Comparison of ENCODE assay signal across 35 mouse cellular contexts in the genomic region with DNA sequence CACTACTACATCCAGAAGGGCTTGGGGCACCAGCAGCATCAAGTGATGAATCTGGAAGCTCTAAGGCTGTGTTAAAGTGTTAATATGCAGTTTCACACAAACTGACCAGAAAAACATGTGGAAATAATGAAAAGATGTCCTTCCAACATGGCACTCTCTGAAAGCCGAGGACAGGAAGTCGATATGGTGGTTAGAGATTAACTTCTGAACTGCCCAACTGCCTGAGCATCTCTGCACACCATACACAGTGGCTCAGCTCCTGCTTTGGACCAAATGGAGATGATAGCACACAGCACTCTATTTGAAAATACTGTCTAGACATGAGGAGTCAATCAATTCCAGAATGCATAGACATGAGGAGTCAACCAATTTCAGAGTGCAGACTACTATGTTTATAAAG.
"Had no signal": no experiment of that assay in that cellular context is flagged by ENCODE, and none has a peak within 500 bp of the region (broad histone marks: within the 10 kb centered on the region; RNA-seq: fewer than 3 reads in every experiment).

No protein-coding gene starts in this region.

- H3K9ac ChIP-seq: heart, embryonic 12.5 days; heart, embryonic 13.5 days; heart, embryonic 15.5 days; hindbrain, embryonic 12.5 days; hindbrain, embryonic 13.5 days; hindbrain, embryonic 14.5 days; hindbrain, embryonic 15.5 days; intestine, embryonic 15.5 days; kidney, embryonic 15.5 days had no signal

- ATAC-seq: hindbrain, embryonic 16.5 days; hindbrain, postnatal 0 days; inflammation-experienced regulatory T-cells, adult 6 months; intestine, embryonic 15.5 days; intestine, embryonic 16.5 days; intestine, postnatal 0 days had no signal

- H3K9me3 ChIP-seq: heart, embryonic 10.5 days; heart, embryonic 12.5 days; heart, embryonic 13.5 days; heart, embryonic 15.5 days; hindbrain, embryonic 10.5 days; hindbrain, embryonic 12.5 days; hindbrain, embryonic 13.5 days; hindbrain, embryonic 15.5 days; intestine, embryonic 15.5 days; kidney, embryonic 15.5 days had no signal

- H3K27ac ChIP-seq: heart, adult 2 months; heart, embryonic 10.5 days; heart, embryonic 13.5 days; heart, embryonic 15.5 days; hindbrain, embryonic 10.5 days; hindbrain, embryonic 12.5 days; hindbrain, embryonic 13.5 days; hindbrain, embryonic 14.5 days; hindbrain, embryonic 15.5 days; hindbrain, postnatal 0 days; intestine, embryonic 15.5 days; kidney, embryonic 15.5 days; kidney, postnatal 0 days; layer of hippocampus, adult 2 months had no signal

- H3K27me3 ChIP-seq: heart, embryonic 12.5 days; heart, embryonic 13.5 days; heart, embryonic 15.5 days; hindbrain, embryonic 12.5 days; hindbrain, embryonic 13.5 days; hindbrain, embryonic 15.5 days; intestine, embryonic 15.5 days; kidney, embryonic 15.5 days had no signal

- H3K4me3 ChIP-seq: heart, adult 2 months; heart, embryonic 10.5 days; heart, embryonic 12.5 days; heart, embryonic 13.5 days; heart, embryonic 15.5 days; hindbrain, embryonic 10.5 days; hindbrain, embryonic 12.5 days; hindbrain, embryonic 13.5 days; hindbrain, embryonic 15.5 days; intestine, embryonic 15.5 days; kidney, embryonic 15.5 days; layer of hippocampus, adult 2 months had no signal

- H3K4me2 ChIP-seq: heart, embryonic 11.5 days; heart, embryonic 12.5 days; heart, embryonic 13.5 days; heart, embryonic 15.5 days; hindbrain, embryonic 12.5 days; hindbrain, embryonic 13.5 days; hindbrain, embryonic 14.5 days; hindbrain, embryonic 15.5 days; intestine, embryonic 15.5 days; kidney, embryonic 15.5 days had no signal

- DNase-seq: heart, adult 2 months; heart, postnatal 10 days; heart, postnatal 14 days; heart, postnatal 36 days; heart, postnatal 4 days; kidney, adult 11 months; kidney, adult 18-20 months; kidney, adult 2 months; kidney, adult 8-10 months; kidney, adult 9 months; kidney, postnatal 10 days; kidney, postnatal 14 days; kidney, postnatal 25 days; kidney, postnatal 36 days; kidney, postnatal 4 days; layer of hippocampus, adult 9-11 months had no signal

- H3K36me3 ChIP-seq: heart, embryonic 10.5 days; heart, embryonic 12.5 days; heart, embryonic 13.5 days; heart, embryonic 15.5 days; hindbrain, embryonic 12.5 days; hindbrain, embryonic 13.5 days; hindbrain, embryonic 15.5 days; intestine, embryonic 15.5 days; kidney, embryonic 15.5 days had no signal
